Mouse (Mus musculus) neural tube, embryonic 13.5 days (tissue): ENCODE measurements around the gene Hdac9. TPM values are rescaled to one million over a fixed set of nuclear protein-coding genes. Genes with fewer than 3 reads are reported as not detected.
"Not testable (repeated sequence)": the region's sequence is repeated elsewhere in the genome, so short reads cannot be mapped to it uniquely, and the experiment has no call there.

Source experiments
- ATAC-seq: fragments of 200-750 bp; cut with Nextera tagmentation; 2 replicates; pipeline ENCODE4 v1.8.0; 2017; ENCODE audit warnings: low read depth, mild to moderate bottlenecking, moderate TSS enrichment, moderate library complexity
- H3K27ac ChIP-seq: fragments of 300-500 bp; sonication (generic); replicated peaks from 2 replicates; pipeline ENCODE4 v1.5.1; 2015; ENCODE audit warnings: moderate library complexity, mild to moderate bottlenecking, inconsistent platforms
- H3K27me3 ChIP-seq: fragments of 300-500 bp; sonication (generic); 2 replicates; pipeline ENCODE4 v1.6.1; 2015; ENCODE audit warnings: mild to moderate bottlenecking, inconsistent platforms
- H3K36me3 ChIP-seq: fragments of 300-500 bp; sonication (generic); 2 replicates; pipeline ENCODE4 v1.6.1; 2015; ENCODE audit warnings: mild to moderate bottlenecking, inconsistent platforms
- H3K4me1 ChIP-seq: fragments of 300-500 bp; sonication (generic); replicated peaks from 2 replicates; pipeline ENCODE4 v1.6.1; 2015; ENCODE audit warnings: inconsistent platforms
- H3K4me2 ChIP-seq: fragments of 300-500 bp; sonication (generic); 2 replicates; pipeline ENCODE4 v1.6.1; 2015; ENCODE audit warnings: inconsistent platforms, mild to moderate bottlenecking, moderate library complexity
- H3K4me3 ChIP-seq: fragments of 300-500 bp; sonication (generic); 2 replicates; pipeline ENCODE4 v1.5.1; 2015; ENCODE audit warnings: mild to moderate bottlenecking, inconsistent platforms
- H3K9ac ChIP-seq: fragments of 300-500 bp; sonication (generic); 2 replicates; pipeline ENCODE4 v1.6.1; 2015; ENCODE audit warnings: moderate library complexity, mild to moderate bottlenecking, inconsistent platforms
- H3K9me3 ChIP-seq: fragments of 300-500 bp; sonication (generic); 2 replicates; pipeline ENCODE4 v1.6.1; 2016; ENCODE audit warnings: inconsistent platforms
- WGBS: fragments of 180-500 bp; shearing (Covaris S2); methylation state at CpG from one replicate; pipeline ENCODE4 v1.1.7; 2015; 5-methylcytosine and 5-hydroxymethylcytosine counted together
- polyA plus RNA-seq: library from polyadenylated mRNA; unstranded; fragments of >200 nt; fragmentation: Nextera tagmentation; extraction: Ambion mirVana; gene quantifications from 2 replicates; pipeline ENCODE4 v1.2.1, GENCODE M21; 2015

Hdac9 gene
- polyA plus RNA-seq, 1 experiment from 2014 or later, result 9.6 TPM

DNA sequence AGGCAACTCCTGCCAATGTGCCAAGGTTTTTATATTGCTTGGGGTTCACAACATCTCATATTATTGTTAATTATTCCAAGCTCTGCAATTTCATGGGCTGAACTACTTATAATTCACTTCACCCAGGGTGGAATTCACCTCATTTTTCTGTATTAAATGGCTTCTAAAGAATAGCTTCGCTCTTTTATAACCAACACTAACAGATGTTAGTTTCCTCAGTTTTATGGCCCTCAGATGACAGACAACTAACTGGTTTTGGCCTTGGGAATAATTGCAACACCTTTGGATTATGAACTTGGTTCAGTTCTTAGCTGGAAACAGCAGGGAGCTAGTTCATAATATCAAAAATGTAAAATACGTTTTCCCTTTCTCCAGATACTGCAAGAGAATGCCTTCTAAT lies 839.9 kb downstream of the Hdac9 start:
- no peak for ATAC-seq
- no peak overlapping the region for H3K27ac ChIP-seq

DNA sequence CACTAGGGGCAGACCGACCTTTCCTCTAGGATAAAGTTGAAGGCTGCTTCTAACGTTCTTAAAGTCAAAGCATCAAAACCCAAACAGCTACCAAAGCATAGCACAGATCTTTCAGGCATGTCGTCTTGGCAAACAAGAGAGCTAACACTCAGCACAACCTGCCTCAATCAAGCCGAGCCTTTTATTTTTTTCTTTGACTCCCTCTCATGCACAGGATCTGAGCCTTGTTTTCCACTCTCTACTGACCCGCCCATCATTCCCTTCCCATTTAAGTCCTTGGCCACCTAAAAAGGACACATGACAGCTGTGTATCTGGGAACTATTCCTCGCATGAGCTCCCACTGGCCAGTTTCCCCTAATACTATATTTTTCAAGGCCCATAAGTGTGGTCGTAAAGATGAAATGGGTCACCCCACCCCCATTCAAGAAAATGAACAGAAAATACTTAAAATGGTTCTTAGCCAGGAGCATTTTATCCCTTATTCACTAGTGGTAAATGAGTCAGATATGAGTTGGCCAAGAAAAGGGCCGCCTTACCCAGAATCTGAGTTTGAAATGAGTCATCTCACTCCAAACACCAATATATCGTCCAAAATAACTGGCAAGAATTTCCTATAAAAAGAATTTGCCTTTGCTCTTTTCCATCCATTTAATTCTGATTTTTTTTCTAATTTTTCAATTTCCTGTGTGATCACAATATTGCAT lies 840.9 kb downstream of the Hdac9 start:
- no peak for ATAC-seq
- WGBS, result 84% methylated on average over 9 of the region's 9 CpGs
- Histone ChIP-seq H3K27me3 (no peaks in the 10 kb centered on the region), H3K4me1 (no peaks in the 10 kb centered on the region), H3K4me3 (no peak overlapping the region), H3K4me2 (no peak overlapping the region), H3K36me3 (no peaks in the 10 kb centered on the region), H3K9me3 (no peaks in the 10 kb centered on the region), H3K9ac (no peak overlapping the region), H3K27ac (no peak overlapping the region)

More for the DNA sequence above, 839.9 kb downstream of the Hdac9 start:
- Histone ChIP-seq H3K27me3 (no peaks in the 10 kb centered on the region), H3K4me2 (no peak overlapping the region), H3K36me3 (no peaks in the 10 kb centered on the region), H3K4me1 (no peaks in the 10 kb centered on the region), H3K9me3 (no peaks in the 10 kb centered on the region), H3K9ac (no peak overlapping the region), H3K4me3 (no peak overlapping the region)
- 70% methylated on average over 2 of the region's 2 CpGs for WGBS

DNA sequence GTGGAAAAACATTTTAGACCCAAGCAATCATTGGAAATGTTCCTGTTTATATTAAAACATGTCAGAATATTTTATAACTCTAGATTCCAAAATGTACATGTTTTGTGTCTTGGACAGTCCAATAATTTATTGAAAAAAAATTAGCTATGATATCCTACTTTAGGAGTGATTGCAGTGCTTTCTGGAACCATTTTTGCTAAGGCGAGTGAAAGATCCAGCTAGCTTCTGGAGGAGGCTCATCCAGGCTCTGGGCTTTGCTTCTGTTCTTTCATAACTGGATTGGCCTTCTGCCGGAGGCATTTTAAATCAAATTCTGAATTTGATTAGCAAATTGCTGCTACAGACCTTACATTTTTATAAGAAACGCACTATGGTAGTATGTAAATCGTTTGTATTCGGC lies 864.4 kb downstream of the Hdac9 start:
- Histone ChIP-seq H3K9ac (no peak overlapping the region), H3K9me3 (no peaks in the 10 kb centered on the region), H3K36me3 (no peaks in the 10 kb centered on the region), H3K27me3 (no peaks in the 10 kb centered on the region), H3K4me1 (no peaks in the 10 kb centered on the region), H3K4me2 (no peak overlapping the region), H3K27ac (no peak overlapping the region), H3K4me3 (no peak overlapping the region)
- ATAC-seq, result no peak
- 87% methylated on average over 5 of the region's 5 CpGs for WGBS

DNA sequence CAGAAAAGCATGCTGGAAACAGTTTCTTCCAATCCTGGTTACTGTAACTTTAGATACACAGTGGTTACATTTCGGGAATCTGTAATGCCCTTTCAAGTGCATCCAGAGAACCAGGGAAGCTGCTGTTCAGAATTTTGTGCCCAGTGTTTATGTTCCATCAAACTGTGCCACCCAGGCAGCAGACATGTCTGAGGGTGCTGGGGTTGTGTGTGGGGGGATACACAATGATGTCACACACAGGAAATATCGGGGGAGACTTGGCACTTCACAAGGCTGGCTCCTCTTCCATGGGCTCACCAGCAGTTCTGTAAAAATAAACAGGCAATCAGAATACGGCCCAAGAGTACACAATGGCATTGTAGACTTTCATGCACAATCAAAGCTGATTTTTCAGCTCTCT lies 864.9 kb downstream of the Hdac9 start:
- H3K36me3 ChIP-seq, result no peaks in the 10 kb centered on the region
- H3K27me3 ChIP-seq, result no peaks in the 10 kb centered on the region
- no peak overlapping the region for H3K27ac ChIP-seq
- no peaks in the 10 kb centered on the region for H3K9me3 ChIP-seq
- no peak overlapping the region for H3K9ac ChIP-seq
- no peak overlapping the region for H3K4me2 ChIP-seq
- no peak for ATAC-seq
- WGBS, result 80% methylated on average over 3 of the region's 3 CpGs
- no peak overlapping the region for H3K4me3 ChIP-seq
- H3K4me1 ChIP-seq, result no peaks in the 10 kb centered on the region

DNA sequence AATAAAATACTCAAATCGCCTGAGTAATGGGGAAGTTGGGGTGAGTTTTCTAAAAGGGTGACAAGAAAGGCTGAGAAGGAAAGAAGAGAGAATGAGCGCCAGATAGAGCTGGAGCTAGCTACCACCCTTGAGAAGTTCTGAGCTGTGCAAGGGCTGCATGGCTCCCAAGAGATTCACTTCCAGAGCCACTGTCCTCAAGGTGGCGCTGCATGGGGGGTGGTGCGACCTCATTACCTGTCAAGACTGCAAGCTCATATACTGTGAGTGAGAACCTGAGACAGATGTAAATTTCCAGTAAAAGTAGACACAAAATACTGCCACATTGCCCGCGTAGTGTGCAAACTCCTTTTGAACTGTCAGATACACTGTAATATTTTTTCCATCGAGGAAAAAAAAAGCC lies 865.8 kb downstream of the Hdac9 start:
- no peak overlapping the region for H3K9ac ChIP-seq
- H3K9me3 ChIP-seq, result no peaks in the 10 kb centered on the region
- no peaks in the 10 kb centered on the region for H3K27me3 ChIP-seq
- no peak for ATAC-seq
- H3K4me3 ChIP-seq, result no peak overlapping the region
- no peaks in the 10 kb centered on the region for H3K36me3 ChIP-seq
- no peak overlapping the region for H3K27ac ChIP-seq
- no peaks in the 10 kb centered on the region for H3K4me1 ChIP-seq
- 56% methylated on average over 7 of the region's 7 CpGs for WGBS
- H3K4me2 ChIP-seq, result no peak overlapping the region

DNA sequence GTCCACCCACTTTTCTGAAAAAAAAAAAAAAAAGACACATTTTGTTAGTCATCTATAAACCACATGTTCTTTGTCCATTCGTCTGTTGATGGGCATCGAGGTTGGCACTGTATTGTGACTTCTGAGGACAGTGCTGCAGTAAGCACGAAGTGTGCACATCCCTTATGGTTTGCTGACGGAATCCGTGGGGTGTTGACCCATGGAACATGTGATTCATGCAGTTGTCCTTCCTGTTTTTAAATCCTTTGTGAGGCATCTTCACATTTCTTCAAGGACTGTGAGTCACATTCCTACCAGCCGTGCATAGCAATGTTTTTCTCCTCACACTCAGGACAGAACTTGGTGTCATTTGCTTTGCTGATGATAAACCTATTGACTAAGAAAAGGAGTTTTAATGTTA lies 875.9 kb downstream of the Hdac9 start:
- H3K4me2 ChIP-seq, result no peak overlapping the region
- H3K27me3 ChIP-seq, result no peaks in the 10 kb centered on the region
- H3K27ac ChIP-seq, result no peak overlapping the region
- ATAC-seq, result no peak
- no peak overlapping the region for H3K4me3 ChIP-seq
- 82% methylated on average over 6 of the region's 6 CpGs for WGBS
- H3K36me3 ChIP-seq, result no peaks in the 10 kb centered on the region
- H3K9me3 ChIP-seq, result no peaks in the 10 kb centered on the region
- no peak overlapping the region for H3K9ac ChIP-seq
- H3K4me1 ChIP-seq, result no peaks in the 10 kb centered on the region

DNA sequence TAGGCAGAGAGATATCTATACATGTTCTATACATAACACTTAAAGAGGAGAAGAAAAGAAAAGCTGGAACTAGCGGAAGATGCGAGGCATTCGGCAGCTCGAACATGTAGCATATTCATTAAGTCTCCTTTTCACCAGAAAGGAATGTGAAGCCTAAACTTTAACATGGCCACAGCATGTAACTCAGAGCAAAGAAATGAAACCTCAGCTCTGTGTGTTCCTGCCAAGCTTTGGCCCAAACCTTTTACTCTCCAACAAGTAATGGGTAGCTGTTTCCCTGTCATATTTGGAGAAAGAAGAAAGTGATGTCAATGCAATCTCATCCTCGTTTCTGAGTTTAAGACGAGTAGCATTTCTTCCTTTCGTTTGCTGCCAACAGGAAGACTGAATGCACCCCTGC lies 876.8 kb downstream of the Hdac9 start:
- no peak for ATAC-seq
- WGBS, result 87% methylated on average over 7 of the region's 7 CpGs
- H3K27me3 ChIP-seq, result no peaks in the 10 kb centered on the region

DNA sequence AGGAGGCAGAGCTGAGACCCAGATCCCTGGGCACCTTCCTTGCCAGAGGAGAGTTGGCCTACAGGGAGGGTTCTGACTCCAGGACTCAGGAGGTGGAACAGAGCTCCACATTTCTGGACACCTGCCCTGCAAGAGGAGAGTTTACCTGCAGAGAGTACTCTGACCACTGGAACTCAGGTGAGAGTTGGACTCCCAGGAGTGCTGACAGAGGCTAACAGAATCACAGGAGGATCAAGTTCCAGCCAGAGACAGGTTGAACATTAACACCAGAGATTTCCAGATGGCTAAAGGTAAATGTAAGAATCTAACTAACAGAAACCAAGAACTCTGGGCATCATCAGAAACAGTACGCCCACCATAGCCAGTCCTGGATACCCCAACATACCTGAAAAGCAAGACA lies 907.1 kb downstream of the Hdac9 start:
- 85% methylated on average over 1 of the region's 1 CpGs for WGBS
- not testable (repeated sequence) for H3K27me3 ChIP-seq, H3K27ac ChIP-seq, H3K4me2 ChIP-seq, ATAC-seq, H3K36me3 ChIP-seq, H3K9me3 ChIP-seq, H3K4me1 ChIP-seq, H3K9ac ChIP-seq, H3K4me3 ChIP-seq

More for the DNA sequence above, 876.8 kb downstream of the Hdac9 start:
- H3K9me3 ChIP-seq, result no peaks in the 10 kb centered on the region
- H3K4me3 ChIP-seq, result no peak overlapping the region
- no peak overlapping the region for H3K9ac ChIP-seq
- no peak overlapping the region for H3K4me2 ChIP-seq
- H3K4me1 ChIP-seq, result no peaks in the 10 kb centered on the region
- H3K27ac ChIP-seq, result no peak overlapping the region
- H3K36me3 ChIP-seq, result no peaks in the 10 kb centered on the region

Other genes with a start within 250 kb of the Hdac9 start
- gene Prps1l1, start 67.7 kb upstream of the Hdac9 start, polyA plus RNA-seq, result not detected in 2 replicates
- gene Snx13, start 130.1 kb upstream of the Hdac9 start, polyA plus RNA-seq, result 23.7 and 25.3 TPM in 2 replicates